Mouse (Mus musculus): ENCODE results near the gene Kpna2.
"Not testable (repeated sequence)": the region's sequence is repeated elsewhere in the genome, so short reads cannot be mapped to it uniquely, and the experiment has no call there.

The Kpna2 gene

GRCm38 (mm10) chr11:106999151-106999948 is at the start of gene Kpna2:
Gene Kpna2, minus strand, starts transcription at chr11:106999541.
- DNase-seq (ENCODE audit: low spot score in 2 of 2), result peak; percentile 88 to 89

DNA sequence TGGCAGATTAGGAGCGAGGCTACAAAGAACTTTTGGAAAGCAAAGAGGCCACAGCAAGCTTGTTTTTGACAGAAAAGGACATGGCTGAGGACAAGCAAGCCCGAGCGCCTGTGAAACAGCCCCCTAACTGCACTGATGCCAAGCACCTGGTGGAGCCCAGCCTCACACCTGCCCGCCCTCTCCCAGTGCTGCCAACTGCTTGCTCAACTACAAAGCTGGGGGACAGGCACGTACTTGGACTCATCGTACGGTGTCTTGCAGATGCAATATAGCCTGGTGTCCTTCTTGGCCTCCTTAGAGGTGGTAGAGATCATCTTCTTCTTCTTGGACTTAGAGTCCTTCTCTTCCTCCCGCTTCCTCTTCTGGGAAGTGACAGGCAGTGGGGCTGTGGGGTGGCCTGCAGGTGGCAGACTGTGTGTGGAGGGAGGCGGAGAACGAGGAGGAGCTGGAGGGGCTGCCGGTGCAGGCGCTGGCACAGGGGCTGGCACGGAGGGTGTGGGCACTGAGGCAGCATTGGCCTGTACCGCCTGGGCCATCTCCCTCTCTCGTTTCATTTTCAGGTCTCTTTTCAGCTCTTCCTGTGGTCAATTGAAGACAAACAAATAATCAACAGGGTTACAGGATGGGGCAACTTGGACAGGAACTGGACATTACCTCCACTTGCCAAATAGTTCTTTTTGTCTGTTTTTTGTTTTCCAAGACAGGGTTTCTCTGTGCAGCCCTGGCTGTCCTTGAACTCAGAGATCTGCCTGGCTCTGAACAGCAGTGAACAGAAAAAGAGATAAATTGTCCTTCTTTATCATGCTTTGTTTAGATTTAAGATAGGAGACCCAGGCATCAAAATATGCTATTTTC is 47.7 kb upstream of the Kpna2 start:
- DNase-seq (ENCODE audit: low spot score in 2 of 2), result no peak

- DNase-seq (ENCODE audit: low spot score in 2 of 2), result no peak
These were observed 46.2 kb upstream of the Kpna2 start for GRCm38 (mm10) chr11:107045546-107045945.

DNA sequence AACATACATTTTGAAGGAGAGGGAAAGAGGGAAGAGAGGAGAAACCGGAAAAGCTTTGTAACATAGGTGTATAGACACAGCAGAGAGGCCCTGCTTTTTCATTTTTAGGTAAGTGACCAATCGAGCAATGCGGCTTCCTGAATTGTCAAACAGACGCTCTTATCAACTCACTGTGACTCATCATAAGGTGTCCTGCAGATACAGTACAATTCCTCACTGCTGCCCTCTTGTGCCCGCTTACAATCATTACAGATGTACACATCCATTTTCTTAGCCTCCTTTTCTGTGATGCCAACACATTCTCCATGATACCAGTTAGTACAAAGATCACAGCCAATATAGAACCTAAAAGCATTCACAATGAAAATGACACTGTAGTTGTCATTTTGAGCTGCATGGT is 45.0 kb upstream of the Kpna2 start:
- DNase-seq (ENCODE audit: low spot score in 2 of 2), result peak; percentile 61 to 67

- no peak for DNase-seq (ENCODE audit: low spot score in 2 of 2)
These were observed 44.0 kb upstream of the Kpna2 start for GRCm38 (mm10) chr11:107043361-107043760.

DNA sequence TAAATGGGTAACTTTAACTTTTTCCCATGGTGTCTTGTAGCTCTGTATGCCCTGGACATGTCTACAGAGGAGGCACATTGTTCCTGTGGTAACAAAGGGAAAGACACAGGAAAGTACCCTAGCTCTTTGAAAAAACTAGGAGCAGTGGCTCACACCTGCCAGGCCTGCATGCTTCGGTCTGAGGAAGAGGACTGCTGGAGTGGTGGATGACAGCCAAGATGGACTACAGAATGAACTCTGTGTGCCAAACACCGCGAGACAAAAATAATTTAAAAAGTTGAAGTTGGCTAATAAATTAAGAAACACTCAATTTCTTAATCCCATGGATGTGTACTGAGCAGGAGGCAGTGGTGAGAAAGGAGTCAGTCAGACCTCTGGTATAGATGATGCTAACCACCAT is 42.1 kb upstream of the Kpna2 start:
- no peak for DNase-seq (ENCODE audit: low spot score in 2 of 2)

GRCm38 (mm10) chr11:107039417-107039816 is 40.1 kb upstream of the Kpna2 start:
- no peak for DNase-seq (ENCODE audit: low spot score in 2 of 2)

DNA sequence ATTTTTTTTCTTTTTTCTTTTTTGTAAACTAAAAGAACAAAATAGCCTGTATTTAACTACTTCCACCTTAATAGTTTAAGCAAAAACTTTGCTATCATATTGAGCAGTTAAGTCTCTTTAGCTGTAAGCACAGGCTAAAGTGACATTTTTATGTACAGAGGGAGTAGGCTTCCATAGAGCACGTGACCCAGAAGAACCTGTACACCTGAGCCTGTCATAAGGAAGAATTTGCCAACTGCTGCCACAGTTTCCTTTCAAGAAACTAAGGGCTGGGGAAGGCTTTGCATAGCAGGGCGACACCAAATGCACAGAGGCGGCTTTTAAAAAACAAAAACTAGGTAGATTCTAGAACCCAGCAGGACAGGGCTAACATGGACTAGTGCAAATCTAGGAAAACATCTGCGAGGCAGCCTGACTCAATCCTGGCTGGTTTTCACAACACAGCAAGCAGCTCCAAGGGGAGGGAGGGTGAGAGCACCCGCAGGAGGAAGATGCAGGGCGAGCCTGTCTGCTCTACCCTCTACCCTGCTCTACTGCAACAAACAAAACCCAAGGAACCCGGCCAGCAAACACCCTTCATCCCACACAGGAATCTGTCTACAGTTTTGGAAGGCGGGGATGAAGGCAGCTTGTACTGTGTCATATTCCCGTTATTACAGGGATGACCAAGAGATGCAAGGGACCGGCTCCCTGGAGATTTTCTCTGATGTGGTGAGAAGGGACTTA is 34.9 kb upstream of the Kpna2 start:
- DNase-seq (ENCODE audit: low spot score in 2 of 2), result no peak

DNA sequence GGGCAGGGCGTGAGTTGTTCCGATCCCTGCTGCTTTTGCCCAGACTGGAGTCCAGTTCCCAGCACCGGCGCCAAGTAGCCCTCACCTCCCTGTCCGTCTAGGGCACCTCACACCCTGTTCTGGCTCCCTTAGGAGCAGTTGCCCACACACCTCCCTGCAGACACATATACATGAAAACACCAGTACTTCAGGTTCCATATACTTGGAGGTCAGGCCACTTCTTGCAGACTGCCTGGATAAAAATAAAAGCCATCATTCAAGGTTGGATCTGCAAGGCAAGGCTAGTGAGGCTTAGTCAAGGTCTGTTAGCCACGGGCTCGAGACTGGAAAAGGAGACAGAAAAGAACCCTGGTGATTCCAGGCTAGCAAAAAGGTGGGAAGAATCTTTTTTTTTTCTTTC is 32.3 kb upstream of the Kpna2 start:
- DNase-seq (ENCODE audit: low spot score in 2 of 2), result no peak

GRCm38 (mm10) chr11:107029536-107029935 is 30.2 kb upstream of the Kpna2 start:
- peak in 1 of 2 experiments; percentile 29 for DNase-seq (ENCODE audit: low spot score in 2 of 2)

DNA sequence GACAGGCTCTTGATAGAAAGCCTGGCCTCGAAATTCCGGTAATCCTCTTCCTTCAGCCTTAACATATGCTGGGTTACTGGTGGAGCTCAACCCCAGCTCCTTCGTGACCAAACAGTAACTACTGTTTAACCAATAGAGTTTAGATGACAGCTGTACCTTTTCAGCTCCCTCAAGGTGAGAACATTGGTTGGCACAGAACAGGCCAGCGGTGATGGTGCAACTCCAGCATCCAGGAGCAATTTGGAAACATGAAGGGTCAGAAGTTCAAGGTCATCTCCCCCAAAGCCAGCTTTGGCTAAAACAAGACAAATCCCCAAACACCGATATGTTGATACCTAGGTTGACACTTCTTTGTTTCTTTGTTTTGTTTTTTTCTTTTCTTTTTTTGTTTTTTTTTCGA is 29.4 kb upstream of the Kpna2 start:
- DNase-seq (ENCODE audit: low spot score in 2 of 2), result no peak

- no peak for DNase-seq (ENCODE audit: low spot score in 2 of 2)
These were observed 28.9 kb upstream of the Kpna2 start for GRCm38 (mm10) chr11:107028275-107028618.

DNA sequence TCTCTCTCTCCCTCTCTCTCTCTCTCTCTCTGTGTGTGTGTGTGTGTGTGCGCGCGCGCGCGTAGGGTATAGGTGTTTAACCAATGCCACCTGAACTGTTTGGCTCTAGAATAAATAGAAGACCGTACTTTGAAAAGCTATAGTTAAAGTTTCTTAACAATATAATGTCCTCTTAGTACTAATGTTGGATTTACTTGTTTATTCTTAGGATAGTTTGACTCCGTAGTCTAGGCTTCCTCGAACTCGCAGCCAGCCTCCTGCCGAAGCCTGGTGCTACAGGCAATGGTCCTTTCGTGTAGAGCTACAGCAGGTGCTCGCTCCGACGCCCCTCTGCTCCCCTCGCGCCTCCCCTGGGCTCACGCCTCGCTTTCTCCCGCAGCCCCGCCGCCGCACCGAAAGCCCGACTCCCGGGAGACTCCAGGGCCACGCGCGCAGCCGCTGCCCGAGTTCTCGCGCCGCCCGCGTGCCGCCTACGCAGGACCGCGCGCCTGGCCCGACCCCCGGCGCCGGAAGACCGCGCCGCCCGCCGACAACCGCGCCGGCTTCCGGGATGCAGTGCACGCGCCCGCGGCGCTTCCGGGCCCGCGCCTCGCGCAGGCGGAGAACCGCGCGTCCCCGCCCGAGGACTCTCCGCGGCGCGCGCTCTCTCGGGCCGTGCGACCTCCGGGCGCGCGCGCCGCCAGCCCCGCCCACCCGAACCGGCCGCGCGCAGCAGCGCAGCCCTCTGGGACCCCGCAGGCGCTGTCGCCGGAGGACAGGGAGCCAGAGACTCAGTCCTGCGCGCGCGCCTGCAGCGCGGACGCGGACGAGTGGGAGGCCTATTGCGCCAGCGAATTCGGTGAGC is 28.3 kb upstream of the Kpna2 start:
- peak; percentile 89 to 90 for DNase-seq (ENCODE audit: low spot score in 2 of 2)

- no peak for DNase-seq (ENCODE audit: low spot score in 2 of 2)
These were observed 27.5 kb upstream of the Kpna2 start for GRCm38 (mm10) chr11:107026554-107027430.

- DNase-seq (ENCODE audit: low spot score in 2 of 2), result peak; percentile 30 to 39
These were observed 26.3 kb upstream of the Kpna2 start, which contains the start of gene 1810010H24Rik for GRCm38 (mm10) chr11:107025411-107026321. Gene 1810010H24Rik, plus strand, starts transcription at chr11:107025681.

GRCm38 (mm10) chr11:107024406-107024805 is 25.1 kb upstream of the Kpna2 start:
- DNase-seq (ENCODE audit: low spot score in 2 of 2), result no peak

DNA sequence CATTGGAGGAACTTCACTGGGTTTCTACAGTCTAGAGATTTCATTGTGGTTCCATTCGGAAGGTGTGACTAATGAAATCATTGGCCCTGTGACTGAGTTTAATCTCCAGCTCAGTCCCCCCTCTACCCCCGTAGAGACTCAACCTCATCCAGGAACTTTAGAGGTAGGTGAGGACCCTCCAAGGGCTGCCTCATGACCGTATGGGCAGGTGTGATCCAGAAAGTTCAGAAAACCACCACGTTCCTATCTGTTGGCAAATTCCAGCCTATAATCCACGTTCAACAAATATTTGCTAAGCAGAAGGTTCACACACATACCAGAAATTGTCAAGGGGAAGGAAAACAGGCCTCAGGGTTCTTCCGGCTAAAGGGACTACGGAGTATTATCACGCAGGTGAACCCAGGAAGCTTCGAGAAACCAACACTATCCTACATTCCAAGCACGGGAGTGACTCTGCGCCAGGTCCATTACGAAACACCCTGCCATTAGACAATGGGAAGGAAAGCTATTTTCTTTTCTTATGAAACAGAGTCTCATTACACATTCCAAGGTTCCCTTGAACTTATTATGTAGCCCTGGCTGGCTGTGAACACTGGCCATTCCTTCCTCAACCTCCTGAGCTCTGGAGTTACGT is 22.8 kb upstream of the Kpna2 start:
- DNase-seq (ENCODE audit: low spot score in 2 of 2), result no peak

DNA sequence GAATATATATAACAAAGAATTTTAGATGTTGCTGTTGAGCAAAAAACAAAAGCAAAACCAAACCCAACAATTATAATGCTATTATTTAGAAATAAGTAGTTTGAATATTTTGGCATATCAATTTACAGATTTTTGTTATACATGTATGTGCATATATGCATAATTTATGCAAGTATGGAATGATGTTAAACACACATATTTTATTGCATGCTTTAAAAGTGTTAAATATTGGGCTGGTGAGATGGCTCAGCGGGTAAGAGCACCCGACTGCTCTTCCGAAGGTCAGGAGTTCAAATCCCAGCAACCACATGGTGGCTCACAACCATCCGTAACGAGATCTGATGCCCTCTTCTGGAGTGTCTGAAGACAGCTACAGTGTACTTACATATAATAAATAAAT is 20.4 kb upstream of the Kpna2 start:
- DNase-seq (ENCODE audit: low spot score in 2 of 2), result not testable (repeated sequence)

GRCm38 (mm10) chr11:107019318-107019717 is 20.0 kb upstream of the Kpna2 start:
- DNase-seq (ENCODE audit: low spot score in 2 of 2), result no peak

All from spleen, postnatal 36 days (tissue).